Mouse (Mus musculus): ENCODE measurements around the gene Rpl23.

DNA sequence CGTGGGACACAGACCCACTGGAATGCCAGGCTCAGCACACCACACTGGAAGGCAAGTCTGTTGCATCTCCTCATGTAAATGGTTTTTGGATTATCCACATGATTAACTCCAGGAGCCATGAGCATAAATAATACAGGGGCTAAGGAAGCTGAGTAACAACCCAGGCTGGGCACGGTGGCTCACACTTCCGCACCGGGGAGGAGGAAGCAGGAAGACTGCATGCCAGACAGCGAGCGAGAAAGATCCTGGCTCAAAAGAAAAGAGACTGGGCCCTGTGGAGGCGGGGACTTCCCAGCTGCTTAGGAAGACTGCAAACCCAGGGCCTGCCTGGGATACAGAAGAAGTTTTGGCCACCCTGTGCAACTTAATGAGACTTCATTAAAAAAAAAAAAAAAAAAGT is 42.0 kb downstream of the Rpl23 start:
- no peak for TF ChIP-seq CTCF (IDR thresholded peaks at IDR 0.05; ENCODE audit: low read depth, low read length)
- TF ChIP-seq POLR2A (IDR thresholded peaks at IDR 0.05; ENCODE audit: borderline replicate concordance, low read depth, low read length), result no peak

Data from bone marrow macrophage, adult 2 months (primary cell).